Mouse (Mus musculus) liver, embryonic 14.5 days (tissue): ENCODE results near the gene Nek11.

Experiments
- CTCF ChIP-seq: IDR thresholded peaks from 2 replicates; pipeline ENCODE4 v1.5.1; 2016; ENCODE audit warnings: antibody characterized with exemption, low read depth, control low read depth
- EP300 ChIP-seq: IDR thresholded peaks from 2 replicates; pipeline ENCODE4 v1.6.1; 2016; ENCODE audit warnings: antibody characterized with exemption, low read depth

DNA sequence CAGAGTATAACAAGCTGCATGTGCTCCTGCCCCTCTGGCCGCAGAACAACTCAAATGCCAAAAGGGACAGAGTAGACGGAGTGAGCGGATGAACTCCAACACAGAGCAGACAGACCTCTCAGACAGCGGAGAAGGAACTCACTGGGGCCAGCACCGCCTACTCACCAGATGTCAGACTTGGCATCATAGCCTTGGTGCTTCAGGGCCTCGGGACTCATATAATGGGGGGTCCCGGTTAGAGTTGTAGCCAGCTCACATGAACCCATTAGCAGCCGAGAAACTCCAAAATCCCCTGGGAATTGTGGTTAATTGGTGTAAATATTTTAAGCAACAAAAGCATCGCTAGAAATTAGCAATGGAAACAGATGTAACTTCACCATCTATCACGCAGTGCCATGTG is 82.1 kb downstream of the Nek11 start:
- TF ChIP-seq CTCF: no peak
- no peak for TF ChIP-seq EP300
